Mouse (Mus musculus) embryo, embryonic 10 days (tissue): ENCODE measurements around the gene Cecr2.

ENCODE experiments used
- DNase-seq: peaks from one replicate; pipeline ENCODE4 v3.0.0-alpha.2; 2015; ENCODE audit warnings: low spot score

Cecr2 gene

GRCm38 (mm10) chr6:120667911-120668310 is 1.7 kb downstream of the Cecr2 start:
- no peak for DNase-seq

GRCm38 (mm10) chr6:120674121-120674520 is 8.0 kb downstream of the Cecr2 start:
- no peak for DNase-seq

- no peak for DNase-seq
Observed at GRCm38 (mm10) chr6:120674881-120675280, 8.7 kb downstream of the Cecr2 start.

- no peak for DNase-seq
Observed at GRCm38 (mm10) chr6:120675979-120676378, 9.8 kb downstream of the Cecr2 start.

- no peak for DNase-seq
Observed at GRCm38 (mm10) chr6:120683351-120683750, 17.2 kb downstream of the Cecr2 start.

GRCm38 (mm10) chr6:120684750-120685149 is 18.6 kb downstream of the Cecr2 start:
- no peak for DNase-seq

- DNase-seq = no peak
Observed at GRCm38 (mm10) chr6:120686872-120687650, 20.9 kb downstream of the Cecr2 start.

- peak; percentile 71 for DNase-seq
Observed at GRCm38 (mm10) chr6:120700221-120700620, 34.1 kb downstream of the Cecr2 start.

GRCm38 (mm10) chr6:120704376-120704775 is 38.2 kb downstream of the Cecr2 start:
- DNase-seq = no peak

GRCm38 (mm10) chr6:120708759-120709158 is 42.6 kb downstream of the Cecr2 start:
- DNase-seq = no peak

GRCm38 (mm10) chr6:120714806-120715205 is 48.6 kb downstream of the Cecr2 start:
- no peak for DNase-seq

- DNase-seq = peak; percentile 13
Observed at GRCm38 (mm10) chr6:120715227-120715626, 49.1 kb downstream of the Cecr2 start.

- DNase-seq = peak; percentile 51
Observed at GRCm38 (mm10) chr6:120715851-120716250, 49.7 kb downstream of the Cecr2 start.

- DNase-seq = peak; percentile 85
Observed at GRCm38 (mm10) chr6:120716531-120716984, 50.4 kb downstream of the Cecr2 start.

GRCm38 (mm10) chr6:120725986-120726385 is 59.8 kb downstream of the Cecr2 start:
- no peak for DNase-seq

- DNase-seq = no peak
Observed at GRCm38 (mm10) chr6:120736011-120736410, 69.8 kb downstream of the Cecr2 start.

GRCm38 (mm10) chr6:120736566-120736965 is 70.4 kb downstream of the Cecr2 start:
- peak; percentile 78 for DNase-seq

- DNase-seq = no peak
Observed at GRCm38 (mm10) chr6:120743130-120743529, 77.0 kb downstream of the Cecr2 start.

- no peak for DNase-seq
Observed at GRCm38 (mm10) chr6:120744266-120744665, 78.1 kb downstream of the Cecr2 start.

GRCm38 (mm10) chr6:120746416-120746815 is 80.2 kb downstream of the Cecr2 start:
- DNase-seq = no peak

GRCm38 (mm10) chr6:120761151-120761550 is 95.0 kb downstream of the Cecr2 start:
- DNase-seq = no peak

GRCm38 (mm10) chr6:120769972-120770371 is 103.8 kb downstream of the Cecr2 start:
- no peak for DNase-seq

GRCm38 (mm10) chr6:120771366-120771765 is 105.2 kb downstream of the Cecr2 start:
- DNase-seq = no peak

GRCm38 (mm10) chr6:120772025-120772424 is 105.9 kb downstream of the Cecr2 start:
- no peak for DNase-seq
